Mouse (Mus musculus): ENCODE results near the gene Gm17482.

- no peak for TF ChIP-seq POLR2A (IDR thresholded peaks at IDR 0.05; ENCODE audit: control insufficient read depth in 1 of 2, insufficient read depth in 1 of 2, low read depth in 1 of 2, low read length in 2 of 2, poor library complexity in 1 of 2)
- TF ChIP-seq TCF12 (IDR thresholded peaks at IDR 0.05; ENCODE audit: low read depth, low read length), result no peak
- no peak for TF ChIP-seq GABPA (IDR thresholded peaks at IDR 0.05; ENCODE audit: low read depth, low read length)
- TF ChIP-seq TAL1 (IDR thresholded peaks at IDR 0.05; ENCODE audit: low read length), result no peak
- no peak for TF ChIP-seq EP300 (IDR thresholded peaks at IDR 0.05; ENCODE audit: low read depth in 1 of 2, low read length in 2 of 2)
- TF ChIP-seq SMC3 (IDR thresholded peaks at IDR 0.05; ENCODE audit: low read depth, low read length), result no peak
- TF ChIP-seq CTCF (IDR thresholded peaks at IDR 0.05 in 2 of 3, conservative IDR thresholded peaks at IDR 0.05 in 1 of 3; ENCODE audit: control insufficient read depth in 1 of 3, insufficient read depth in 1 of 3, low read depth in 2 of 3, low read length in 3 of 3, poor library complexity in 1 of 3, severe bottlenecking in 1 of 3), result no peak
- TF ChIP-seq NELFE (IDR thresholded peaks at IDR 0.05; ENCODE audit: low read depth, low read length), result no peak
Measured at GRCm38 (mm10) chr6:115293877-115294276, 66.7 kb downstream of the Gm17482 start.
